Mouse (Mus musculus) liver, postnatal 0 days (tissue): Measurements from ENCODE around the gene Fbxo4.

Experiments
- CTCF ChIP-seq: sonication (generic); IDR thresholded peaks from 2 replicates; pipeline ENCODE4 v1.5.1; 2016; ENCODE audit warnings: antibody characterized with exemption, low read depth
- EP300 ChIP-seq: IDR thresholded peaks from 2 replicates; pipeline ENCODE4 v1.6.1; 2016; ENCODE audit warnings: antibody characterized with exemption, low read depth, mild to moderate bottlenecking

- no peak for TF ChIP-seq EP300
- TF ChIP-seq CTCF: no peak
Observed at GRCm38 (mm10) chr15:4028411-4028700, 49.0 kb upstream of the Fbxo4 start.
